In genomic region chr1:188082665-188083640, GRCm38 (mm10) we compare ENCODE assay signal across 13 mouse cellular contexts.
DNase-seq lines count a peak whose midpoint lies in the region; ATAC-seq lines count a peak whose summit lies in the region.
"Had no signal": no experiment of that assay in that cellular context is flagged by ENCODE, and none has a peak within 500 bp of the region (broad histone marks: within the 10 kb centered on the region; RNA-seq: fewer than 3 reads in every experiment).

No protein-coding gene starts in this region.

- DNase-seq in cerebellum, adult 9-11 months, result peak; percentile 29
- DNase-seq in cerebellum, adult 11 months, result no peak
- peak; percentile 61 for DNase-seq in brain, adult 2 months (ENCODE audit: low read depth, low spot score)
- no peak for DNase-seq in kidney, postnatal 4 days
- DNase-seq in Muller cell, postnatal 12 days (ENCODE audit: inconsistent ontology term), result no peak
- DNase-seq: gastrocnemius, adult 2 months; thymus, postnatal 36 days had no signal

- H3K9me3 ChIP-seq in midbrain, embryonic 12.5 days, result no peaks in the 10 kb centered on the region
- H3K9me3 ChIP-seq in midbrain, embryonic 16.5 days (replicated peaks; ENCODE audit: control insufficient read depth, low read length, poor library complexity, severe bottlenecking), result no peaks in the 10 kb centered on the region
- H3K9me3 ChIP-seq in hindbrain, embryonic 15.5 days, result no peaks in the 10 kb centered on the region
- H3K9me3 ChIP-seq: embryonic facial prominence, embryonic 15.5 days; liver, embryonic 12.5 days had no signal

- no peaks in the 10 kb centered on the region for H3K36me3 ChIP-seq in midbrain, embryonic 12.5 days
- H3K36me3 ChIP-seq in midbrain, embryonic 16.5 days (ENCODE audit: control insufficient read depth, insufficient read depth, low read length), result no peaks in the 10 kb centered on the region
- no peaks in the 10 kb centered on the region for H3K36me3 ChIP-seq in hindbrain, embryonic 15.5 days
- H3K36me3 ChIP-seq: embryonic facial prominence, embryonic 15.5 days; liver, embryonic 12.5 days had no signal

- no peak overlapping the region for H3K9ac ChIP-seq in midbrain, embryonic 12.5 days (replicated peaks)
- H3K9ac ChIP-seq in midbrain, embryonic 16.5 days (ENCODE audit: low read depth, low read length), result no peak overlapping the region
- no peak overlapping the region for H3K9ac ChIP-seq in hindbrain, embryonic 15.5 days
- H3K9ac ChIP-seq: embryonic facial prominence, embryonic 15.5 days; liver, embryonic 12.5 days had no signal

- peak; percentile 27; the same call in 1 of the 2 replicates for ATAC-seq in midbrain, embryonic 12.5 days (ENCODE audit: low FRiP score, low read depth)
- no peak for ATAC-seq in midbrain, embryonic 16.5 days
- ATAC-seq in hindbrain, embryonic 15.5 days (ENCODE audit: low FRiP score, low read depth), result peak; percentile 84; the same call in 1 of the 2 replicates
- ATAC-seq: liver, embryonic 12.5 days had no signal

- H3K27me3 ChIP-seq in midbrain, embryonic 12.5 days, result no peaks in the 10 kb centered on the region
- no peaks in the 10 kb centered on the region for H3K27me3 ChIP-seq in midbrain, embryonic 16.5 days (ENCODE audit: control insufficient read depth, insufficient read depth, low read depth, low read length)
- no peaks in the 10 kb centered on the region for H3K27me3 ChIP-seq in hindbrain, embryonic 15.5 days
- H3K27me3 ChIP-seq: embryonic facial prominence, embryonic 15.5 days; liver, embryonic 12.5 days had no signal

- no peak overlapping the region for H3K27ac ChIP-seq in midbrain, embryonic 12.5 days (replicated peaks)
- H3K27ac ChIP-seq in midbrain, embryonic 16.5 days (ENCODE audit: low read length), result no peak overlapping the region
- H3K27ac ChIP-seq in hindbrain, embryonic 15.5 days (replicated peaks), result peak overlapping the region; percentile 17
- H3K27ac ChIP-seq: embryonic facial prominence, embryonic 15.5 days; gastrocnemius, adult 2 months; left cerebral cortex, adult 2 months; liver, embryonic 12.5 days had no signal

- no peak overlapping the region for H3K4me2 ChIP-seq in midbrain, embryonic 12.5 days (replicated peaks)
- H3K4me2 ChIP-seq in midbrain, embryonic 16.5 days (ENCODE audit: low read length), result no peak overlapping the region
- H3K4me2 ChIP-seq in hindbrain, embryonic 15.5 days, result no peak overlapping the region
- H3K4me2 ChIP-seq: embryonic facial prominence, embryonic 15.5 days; liver, embryonic 12.5 days had no signal

- 67% methylated on average over 18 of the region's 18 CpGs for WGBS in midbrain, embryonic 12.5 days
- 67% methylated on average over 18 of the region's 18 CpGs for WGBS in midbrain, embryonic 16.5 days
- WGBS in hindbrain, embryonic 15.5 days, result 66% methylated on average over 18 of the region's 18 CpGs

- peaks cover 41% of the 10 kb centered on the region for H3K4me1 ChIP-seq in midbrain, embryonic 12.5 days
- peaks cover 21% of the 10 kb centered on the region for H3K4me1 ChIP-seq in midbrain, embryonic 16.5 days (ENCODE audit: control insufficient read depth, insufficient read depth, low read length)
- peaks cover 18% of the 10 kb centered on the region for H3K4me1 ChIP-seq in hindbrain, embryonic 15.5 days (replicated peaks)
- H3K4me1 ChIP-seq: embryonic facial prominence, embryonic 15.5 days; liver, embryonic 12.5 days had no signal

- H3K4me3 ChIP-seq in midbrain, embryonic 12.5 days, result no peak overlapping the region
- no peak overlapping the region for H3K4me3 ChIP-seq in midbrain, embryonic 16.5 days (ENCODE audit: low read depth, low read length)
- no peak overlapping the region for H3K4me3 ChIP-seq in hindbrain, embryonic 15.5 days
- H3K4me3 ChIP-seq: embryonic facial prominence, embryonic 15.5 days; gastrocnemius, adult 2 months; left cerebral cortex, adult 2 months; liver, embryonic 12.5 days had no signal

Comparison
In these comparisons a context has a peak if more than half of its experiments do, and no peak if none do; other contexts are left out.
1. DNase-seq: peak in cerebellum, adult 9-11 months (single experiment) and brain, adult 2 months (single experiment); none in cerebellum, adult 11 months (single experiment), kidney, postnatal 4 days (0 of 2) and Muller cell, postnatal 12 days (single experiment).